Mouse (Mus musculus) ES-E14 (cell line): Measurements from ENCODE around the gene Evpl.

Experiments
- MAFK ChIP-seq: IDR thresholded peaks from 2 replicates; pipeline ENCODE4 v1.6.1; 2014; ENCODE audit warnings: mild to moderate bottlenecking, low read depth, low read length, inconsistent platforms; ENCODE audit not compliant: insufficient read depth
- ZC3H11A ChIP-seq: IDR thresholded peaks from 2 replicates; pipeline ENCODE4 v1.6.1; 2012; ENCODE audit warnings: low read depth, mild to moderate bottlenecking, inconsistent platforms, low read length, borderline replicate concordance

- no peak for TF ChIP-seq MAFK
- no peak for TF ChIP-seq ZC3H11A
Measured at GRCm38 (mm10) chr11:116269560-116269959, 31.7 kb upstream of the Evpl start.
